Mouse (Mus musculus) spleen, adult 2 months (tissue): ENCODE results near the gene Abcc6.

Source experiments
- CTCF ChIP-seq: fragments of 200-500 bp; IDR thresholded peaks from 2 replicates; pipeline ENCODE4 v1.5.1; 2011; ENCODE audit warnings: mild to moderate bottlenecking, inconsistent platforms; ENCODE audit not compliant: insufficient read depth, insufficient read length, insufficient replicate concordance; ENCODE audit errors: extremely low read depth
- POLR2A ChIP-seq: fragments of 200-500 bp; IDR thresholded peaks from 2 replicates; pipeline ENCODE4 v1.6.1; 2011; ENCODE audit warnings: low read depth, low read length, inconsistent platforms

- TF ChIP-seq CTCF (no peak), POLR2A (no peak)
Measured at GRCm38 (mm10) chr7:46000577-46000976, 29.5 kb downstream of the Abcc6 start.
